Mouse (Mus musculus): ENCODE measurements around the gene Grin2d.

Gene Grin2d

DNA sequence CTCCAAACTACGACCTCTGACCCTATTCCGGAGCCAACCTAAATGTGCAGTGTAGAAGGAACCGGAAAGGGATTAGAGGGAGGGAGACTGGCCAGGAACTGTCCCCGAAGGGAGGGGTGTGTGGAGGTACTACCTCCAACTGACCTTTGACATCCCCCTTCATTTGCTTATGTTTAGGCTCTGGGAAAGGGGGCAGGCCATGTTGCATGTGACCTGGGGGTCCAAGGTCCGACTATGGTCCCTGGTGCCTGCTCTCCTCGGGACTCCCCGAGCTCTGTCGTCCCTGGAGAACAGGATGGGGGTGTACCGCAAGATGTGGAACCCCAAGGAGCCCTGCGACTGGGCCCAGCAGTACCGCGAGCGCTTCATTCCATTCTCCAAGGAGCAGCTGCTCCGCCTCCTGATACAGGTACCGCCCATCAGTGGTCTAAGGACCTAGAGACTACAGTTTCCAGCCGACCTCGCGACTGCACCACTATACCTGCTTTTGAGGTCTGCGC is 19.1 kb upstream of the Grin2d start:
- DNase-seq (ENCODE audit: low spot score), result peak; percentile 46

DNA sequence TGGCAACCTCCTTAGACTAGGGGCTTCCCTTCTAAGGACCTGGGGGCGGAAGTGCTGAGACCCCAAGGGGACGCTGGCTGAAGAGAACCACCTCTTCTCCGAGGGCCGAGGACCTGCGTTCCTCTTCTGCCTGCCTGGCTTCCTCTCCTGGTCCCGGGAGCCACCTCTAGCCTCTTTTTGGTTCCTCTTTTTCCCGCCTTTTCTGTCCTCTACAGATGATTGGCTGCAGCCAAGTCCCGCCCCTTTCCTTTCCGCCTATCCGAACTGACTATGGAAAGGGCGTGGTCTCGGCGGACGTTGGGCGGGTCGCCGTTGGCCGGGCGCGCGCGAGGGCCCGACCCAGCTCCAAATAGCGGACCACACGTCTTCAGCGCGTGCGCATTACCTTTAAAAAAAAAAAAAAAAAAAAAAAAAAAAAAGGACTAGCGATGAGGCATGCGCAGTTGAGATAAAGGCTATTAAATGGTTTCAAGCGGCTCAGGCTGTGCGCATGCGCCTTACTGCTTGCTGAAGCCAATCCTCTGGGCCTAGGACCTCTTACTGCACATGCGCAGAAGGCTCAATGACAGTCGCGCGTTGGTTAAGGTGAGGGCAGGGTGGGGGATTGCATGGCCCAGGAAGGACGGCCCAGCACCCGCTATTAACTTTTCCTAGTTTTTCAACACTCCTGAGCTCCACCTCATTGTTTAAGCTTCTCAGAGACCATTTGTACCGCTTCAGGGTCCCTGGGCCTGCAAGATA is 18.5 kb upstream of the Grin2d start, which contains the start of the genes Syngr4 and Tmem143:
Gene Syngr4, minus strand, starts transcription at position 198 of the 741 bp plus-strand sequence.
Gene Tmem143, plus strand, starts transcription at position 425 of the 741 bp plus-strand sequence.
- DNase-seq (ENCODE audit: low spot score), result peak; percentile 85

DNA sequence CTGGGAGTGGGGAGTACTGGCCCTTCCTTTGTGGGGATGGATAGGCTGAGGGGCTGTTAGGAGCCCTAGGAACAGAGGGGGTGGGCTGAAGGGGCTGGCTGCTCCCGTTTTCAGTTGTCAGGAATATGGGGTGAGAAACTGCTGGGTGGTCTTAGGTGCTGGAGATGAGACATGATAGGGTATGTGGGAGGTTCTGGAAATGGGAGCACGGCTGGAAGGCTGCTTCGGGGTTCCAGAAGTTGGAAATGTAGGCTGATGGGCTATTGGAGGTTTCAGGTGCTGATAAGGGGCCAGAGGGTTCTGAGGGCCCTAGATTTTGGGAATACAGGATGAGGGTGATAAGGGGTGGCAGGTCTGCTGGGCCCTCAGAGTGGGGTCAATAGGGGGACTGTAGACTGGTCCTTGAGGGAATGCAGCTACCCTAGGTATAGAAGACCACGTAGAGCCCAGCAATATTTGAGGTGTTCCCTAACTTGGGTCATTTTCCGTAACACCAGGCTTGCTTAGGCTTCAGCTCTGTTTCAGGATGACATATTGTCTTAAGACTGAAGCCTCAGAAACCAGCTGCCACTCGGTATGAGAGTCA is 17.8 kb upstream of the Grin2d start:
- DNase-seq (ENCODE audit: low spot score), result no peak

DNA sequence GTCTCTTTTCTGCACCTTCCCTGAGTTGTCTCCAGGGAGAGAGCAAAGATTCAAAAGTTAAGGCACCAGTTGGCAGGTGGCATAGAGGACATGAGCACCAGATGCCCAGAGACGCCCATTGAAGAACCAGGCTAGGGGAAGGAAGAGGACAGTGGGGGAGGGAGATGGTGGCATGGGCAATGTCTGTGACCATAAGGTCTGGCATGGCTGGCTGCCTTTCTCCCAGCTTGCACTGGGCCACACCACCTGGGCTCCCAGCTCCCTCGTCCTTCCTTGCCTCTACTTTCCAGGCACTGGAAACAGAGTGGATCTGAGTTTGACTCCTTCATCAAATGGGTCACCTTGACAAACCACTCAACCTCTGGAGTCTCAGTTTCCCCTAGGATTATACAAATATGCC is 14.5 kb upstream of the Grin2d start:
- DNase-seq (ENCODE audit: low spot score), result no peak

DNA sequence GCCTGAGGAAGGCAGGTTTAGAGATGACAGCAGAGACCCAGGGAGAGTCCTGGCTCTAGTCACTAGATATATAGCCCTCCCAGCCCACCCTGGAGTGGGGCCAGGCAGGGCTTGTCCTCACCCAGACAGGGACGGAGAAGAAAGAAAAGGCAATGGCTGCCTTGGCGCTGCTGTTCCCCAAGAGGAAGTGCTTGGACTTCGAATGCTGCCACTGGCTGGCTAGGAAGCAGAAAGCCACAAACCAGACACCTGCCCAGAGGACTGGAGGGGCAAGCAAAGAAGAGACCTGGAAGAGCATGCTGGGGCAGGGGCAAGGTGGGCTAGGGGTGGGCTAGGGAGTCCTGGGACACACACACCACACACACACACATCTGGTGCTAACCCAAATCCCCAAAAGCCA is 9.1 kb upstream of the Grin2d start:
- no peak for DNase-seq (ENCODE audit: low spot score)

DNA sequence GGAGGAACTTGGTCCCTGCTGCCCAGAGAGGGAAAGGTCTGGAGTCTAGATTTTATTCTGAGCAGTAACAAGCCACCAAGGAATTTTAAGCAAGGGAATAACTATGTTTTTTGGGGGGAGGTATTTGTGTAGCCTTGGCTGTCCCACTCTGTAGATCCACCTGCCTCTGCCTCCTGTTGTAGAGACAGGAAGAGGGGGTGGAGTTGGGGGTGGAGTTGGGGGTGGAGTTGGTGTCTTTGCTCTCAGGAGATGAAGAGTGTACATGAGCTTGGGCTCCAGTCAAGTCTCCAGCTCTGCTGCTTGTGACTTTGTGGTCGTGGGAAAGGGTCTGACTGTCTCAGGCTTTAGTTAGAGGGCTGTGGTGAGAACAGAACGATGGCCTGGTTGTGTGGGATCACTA is 2.8 kb upstream of the Grin2d start:
- no peak for DNase-seq (ENCODE audit: low spot score)

DNA sequence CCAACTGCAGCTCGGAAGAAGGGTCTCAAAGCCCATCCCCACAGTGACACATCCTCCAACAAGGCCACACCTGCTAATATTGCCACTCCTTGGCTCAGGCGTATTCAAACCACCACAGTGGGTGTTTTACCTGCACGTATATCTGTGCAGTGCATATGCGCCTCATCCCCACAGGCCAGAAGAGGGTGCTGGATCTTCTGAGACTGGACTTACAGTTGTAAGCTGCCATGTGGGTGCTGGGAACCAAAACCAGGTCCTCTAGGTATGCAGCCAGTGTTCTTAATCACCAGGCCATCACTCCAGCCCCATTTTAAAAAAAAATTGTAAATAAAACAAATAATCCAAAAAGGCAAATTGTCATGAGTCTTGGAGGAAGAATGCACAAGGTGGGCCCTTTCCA is 2.4 kb upstream of the Grin2d start:
- no peak for DNase-seq (ENCODE audit: low spot score)

DNA sequence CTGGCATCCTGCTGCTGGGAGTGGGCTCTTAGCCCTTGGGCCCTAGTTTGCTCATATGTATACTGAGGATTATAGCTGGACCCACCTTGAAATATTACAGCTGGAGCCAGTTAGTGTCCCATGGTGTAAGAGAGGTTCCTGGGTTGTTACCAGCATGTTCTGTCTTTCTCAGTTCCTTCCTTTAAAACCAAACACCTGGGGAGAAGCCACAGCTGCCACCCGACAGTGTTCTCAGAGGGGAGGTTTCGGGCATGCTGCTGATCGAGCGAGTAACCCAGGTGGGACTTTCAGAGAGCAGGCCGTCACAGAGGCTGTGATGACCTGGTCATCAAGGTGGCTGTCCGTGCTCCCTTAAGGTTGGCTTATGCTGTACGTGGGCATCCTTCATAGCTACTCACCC is 1.3 kb downstream of the Grin2d start:
- DNase-seq (ENCODE audit: low spot score), result no peak

DNA sequence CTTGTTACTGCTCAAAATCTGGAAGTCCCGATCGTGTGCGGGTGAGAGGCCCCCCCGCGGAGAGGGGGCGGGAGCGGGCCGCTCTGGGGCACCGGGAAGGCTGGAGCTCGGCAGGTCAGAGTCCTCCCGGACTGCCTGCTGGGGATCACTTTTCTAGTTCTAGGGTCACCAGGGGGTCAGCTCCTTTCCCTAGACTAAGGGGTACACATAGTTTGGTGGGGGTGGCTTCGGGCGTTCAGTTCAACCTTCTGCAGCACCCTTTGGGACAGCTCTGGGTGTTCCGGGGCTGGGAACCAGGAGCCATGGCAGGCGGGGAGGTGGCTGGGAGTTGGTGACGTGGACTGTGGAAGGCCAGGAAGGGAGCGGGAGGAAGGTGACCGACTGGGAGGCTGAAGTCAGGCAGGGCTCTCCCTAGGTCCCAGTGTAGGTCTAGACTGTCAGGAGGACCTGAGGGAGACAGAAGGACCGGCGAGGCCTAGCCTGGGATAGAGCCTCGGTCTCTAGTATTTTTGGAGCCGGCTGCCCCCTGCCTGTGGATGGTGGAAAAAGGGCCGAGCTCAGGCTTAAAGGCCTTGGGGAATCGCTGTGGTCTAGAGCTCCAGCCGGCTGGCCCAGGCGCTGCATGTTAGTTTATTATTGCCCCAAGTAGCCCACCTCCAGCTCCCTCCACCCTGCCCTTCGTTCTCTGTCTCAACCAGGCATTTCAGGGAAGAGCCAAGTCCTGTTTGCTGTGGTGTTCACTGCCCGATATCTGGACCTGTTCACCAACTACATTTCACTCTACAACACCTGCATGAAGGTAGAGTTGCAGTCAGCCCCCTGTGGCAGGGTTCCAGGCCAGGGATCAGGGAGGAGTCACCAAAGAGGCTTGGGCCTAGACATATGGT is 4.9 kb downstream of the Grin2d start:
- peak; percentile 49 for DNase-seq (ENCODE audit: low spot score)

DNA sequence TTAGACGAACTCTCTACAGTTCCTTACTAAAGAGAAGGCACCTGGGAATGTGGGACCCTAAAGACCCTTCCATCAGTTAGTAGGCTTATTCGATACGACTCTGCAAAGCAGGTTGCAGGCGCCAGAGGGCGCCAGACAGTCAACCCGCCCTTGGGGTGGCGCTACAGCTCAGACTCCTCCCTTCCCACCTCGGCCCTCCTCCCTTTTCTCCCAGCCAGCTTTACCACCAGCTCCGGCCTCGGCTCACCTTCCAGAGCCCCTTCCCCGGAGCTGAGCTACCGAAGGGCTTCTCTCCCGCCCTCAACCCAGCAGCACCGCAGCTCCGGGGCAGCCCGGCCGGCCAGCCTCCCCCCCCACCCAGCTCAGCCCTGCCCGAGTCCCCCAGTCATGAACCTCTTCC is 5.6 kb downstream of the Grin2d start, which contains the start of gene Kdelr1:
Gene Kdelr1, plus strand, starts transcription at position 149 of the 400 bp plus-strand sequence.
- peak; percentile 83 for DNase-seq (ENCODE audit: low spot score)

DNA sequence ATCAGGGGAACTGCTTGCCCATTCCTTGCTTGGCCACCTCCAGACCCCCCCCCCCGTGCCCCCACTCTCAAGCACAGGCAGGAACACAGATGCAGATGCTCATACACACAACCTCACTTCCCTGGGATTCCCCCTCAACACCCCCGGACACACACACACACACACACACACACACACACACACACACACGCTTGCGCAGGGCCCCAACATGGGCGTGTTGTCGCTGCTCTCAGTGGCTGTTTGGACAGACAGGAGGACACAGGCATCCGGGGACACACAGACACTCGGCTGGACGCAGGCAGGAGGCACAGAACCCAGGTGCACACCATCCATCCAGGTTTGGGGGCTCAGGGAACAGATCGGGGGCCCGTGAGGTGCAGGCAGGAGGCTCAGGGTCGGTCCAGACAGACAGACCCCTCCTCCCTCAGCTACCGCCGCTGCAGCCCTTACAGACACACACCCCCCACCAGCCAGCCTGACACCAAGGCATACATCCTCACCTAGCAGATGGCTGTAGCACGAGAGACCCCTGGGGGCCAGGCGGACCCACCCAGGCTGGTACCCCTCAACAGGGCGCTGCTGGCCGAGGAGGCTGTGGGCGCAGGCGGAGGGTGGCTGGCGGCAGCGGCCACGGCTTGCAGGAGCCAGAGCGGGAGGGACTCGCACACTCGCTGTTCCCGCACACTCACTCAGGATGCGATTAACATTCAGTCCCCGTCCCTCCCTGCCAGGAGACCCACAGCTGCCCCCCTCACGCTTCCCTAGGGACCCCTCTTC is 7.7 kb downstream of the Grin2d start:
- DNase-seq (ENCODE audit: low spot score), result no peak

DNA sequence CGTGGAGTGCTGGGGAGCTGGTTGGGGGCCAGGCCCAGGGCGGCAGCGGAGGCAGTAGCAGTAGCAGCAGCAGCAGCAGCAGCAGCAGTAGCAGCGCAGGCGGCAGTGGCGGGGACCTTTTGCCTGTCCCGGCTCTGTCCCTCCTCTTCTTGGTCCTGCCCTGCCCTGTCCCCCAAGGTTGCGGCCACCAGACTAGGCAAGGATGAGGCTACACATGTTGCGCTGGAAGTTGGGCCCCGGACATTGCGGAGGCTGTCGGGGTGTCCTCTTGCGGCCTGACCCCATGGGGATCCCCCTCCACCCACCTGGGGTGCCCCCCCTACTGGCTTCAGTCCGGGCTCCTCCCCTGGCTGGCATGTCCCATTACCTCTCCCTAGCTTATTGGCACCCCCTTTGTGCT is 8.4 kb downstream of the Grin2d start:
- DNase-seq (ENCODE audit: low spot score), result no peak

DNA sequence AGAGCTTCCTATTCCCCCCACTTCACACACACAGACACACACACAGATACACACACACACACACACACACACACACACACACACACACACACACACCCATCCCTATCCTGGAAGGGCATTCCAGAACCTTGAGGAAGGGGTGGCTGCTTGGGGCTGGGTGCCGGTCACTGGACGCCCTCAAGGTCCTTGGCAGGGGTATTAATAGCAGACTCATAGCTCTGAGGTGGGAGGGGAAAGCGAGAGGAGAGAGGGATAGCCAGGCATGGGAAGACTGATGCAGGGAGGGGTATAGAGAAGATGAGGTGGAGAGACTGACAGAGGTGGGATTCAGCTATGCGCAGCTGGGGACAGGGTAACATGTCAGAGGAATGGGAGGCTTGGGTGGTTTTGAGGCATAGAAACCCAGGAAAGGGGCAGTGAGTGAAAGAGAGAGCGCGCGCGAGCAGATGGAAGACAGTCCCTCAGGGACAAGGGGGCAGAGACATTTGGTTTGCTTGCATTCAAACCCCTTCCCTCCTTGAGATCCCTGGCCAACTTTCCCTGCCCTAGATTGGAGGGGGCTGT is 9.0 kb downstream of the Grin2d start:
- no peak for DNase-seq (ENCODE audit: low spot score)

DNA sequence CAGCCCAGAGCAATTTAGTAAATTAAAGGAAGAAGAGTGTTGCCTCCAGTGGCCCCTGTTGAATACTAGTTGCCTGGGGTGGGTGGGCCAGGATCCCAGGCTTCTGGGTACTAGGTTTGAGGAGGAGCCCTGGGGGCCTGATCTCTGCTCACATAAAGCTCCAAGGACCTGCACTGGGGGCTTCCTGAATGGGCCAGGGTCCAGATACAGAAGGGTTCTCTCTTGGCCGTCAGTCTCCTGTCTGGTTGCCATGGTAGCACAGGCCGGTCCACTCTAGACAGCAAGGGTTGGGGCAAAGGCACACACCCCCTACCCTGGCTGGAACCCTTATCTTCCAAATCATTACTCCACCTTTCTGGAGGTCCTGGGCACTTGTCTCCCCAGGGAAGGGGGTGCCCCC is 10.3 kb downstream of the Grin2d start:
- no peak for DNase-seq (ENCODE audit: low spot score)

DNA sequence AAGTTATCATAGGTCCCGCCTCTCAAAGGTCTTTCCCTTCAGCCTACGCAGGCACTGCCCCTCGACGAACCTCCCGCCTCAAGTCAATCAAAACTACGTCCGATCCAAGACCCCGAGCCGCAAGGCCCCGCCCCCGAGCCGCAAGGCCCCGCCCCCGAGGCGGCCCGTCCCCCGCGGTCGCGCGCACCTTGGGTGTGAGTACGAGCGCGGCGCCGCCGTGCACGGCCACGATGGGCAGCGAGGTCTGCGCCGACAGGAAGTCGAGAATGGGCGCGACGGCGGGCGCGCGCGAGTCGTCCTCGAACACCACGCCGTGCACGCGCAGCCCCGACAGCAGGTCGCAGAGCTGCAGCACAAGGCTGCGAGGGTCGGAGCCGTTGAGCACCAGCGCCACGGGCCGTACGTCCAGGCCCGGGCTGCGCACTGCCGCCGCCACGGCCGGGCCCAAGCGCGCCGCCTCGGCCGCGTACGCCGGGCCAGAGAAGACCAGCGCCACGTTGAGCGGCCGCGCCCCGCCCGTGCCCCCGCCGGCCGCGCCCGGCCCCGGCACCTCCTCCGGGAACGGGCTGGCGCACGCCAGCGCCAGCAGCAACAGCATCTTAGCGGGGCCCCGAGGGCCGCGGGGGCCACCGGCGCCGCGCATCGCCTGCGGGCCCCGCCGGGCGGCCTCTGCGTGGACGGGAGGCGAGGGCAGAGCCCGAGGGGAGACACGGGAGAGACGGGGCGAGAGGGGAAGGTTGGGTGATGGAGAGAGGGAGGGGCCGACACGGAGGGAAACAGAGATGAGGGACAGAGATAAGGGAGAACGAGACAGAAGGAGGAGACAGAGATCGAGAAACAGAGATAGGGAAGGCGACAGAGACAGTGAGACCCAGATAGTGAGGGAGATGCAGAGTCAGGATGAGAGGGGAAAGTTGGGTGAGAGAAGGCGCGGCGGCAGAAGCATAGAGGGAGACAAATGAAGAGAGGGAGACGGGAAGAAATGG is 12.0 kb downstream of the Grin2d start:
- peak; percentile 87 for DNase-seq (ENCODE audit: low spot score)

DNA sequence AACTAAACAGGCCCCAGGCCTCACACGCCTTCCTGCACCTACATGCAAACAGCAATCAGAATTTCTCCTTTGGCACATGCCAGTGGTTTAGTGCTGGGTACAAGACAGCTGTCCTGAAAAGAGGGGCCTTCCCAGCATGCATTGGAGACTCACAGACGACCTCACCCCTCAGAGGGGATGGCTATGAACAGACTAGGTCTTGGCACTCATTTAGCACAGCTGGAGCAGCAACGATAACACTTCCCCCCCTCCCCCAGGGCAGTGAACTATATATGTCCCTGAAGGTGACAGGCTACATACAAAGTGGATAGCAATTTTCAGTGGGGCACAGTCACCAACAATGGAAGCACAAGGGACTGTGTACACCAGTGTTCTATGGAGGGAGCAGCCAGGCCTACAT is 13.7 kb downstream of the Grin2d start:
- DNase-seq (ENCODE audit: low spot score), result no peak

DNA sequence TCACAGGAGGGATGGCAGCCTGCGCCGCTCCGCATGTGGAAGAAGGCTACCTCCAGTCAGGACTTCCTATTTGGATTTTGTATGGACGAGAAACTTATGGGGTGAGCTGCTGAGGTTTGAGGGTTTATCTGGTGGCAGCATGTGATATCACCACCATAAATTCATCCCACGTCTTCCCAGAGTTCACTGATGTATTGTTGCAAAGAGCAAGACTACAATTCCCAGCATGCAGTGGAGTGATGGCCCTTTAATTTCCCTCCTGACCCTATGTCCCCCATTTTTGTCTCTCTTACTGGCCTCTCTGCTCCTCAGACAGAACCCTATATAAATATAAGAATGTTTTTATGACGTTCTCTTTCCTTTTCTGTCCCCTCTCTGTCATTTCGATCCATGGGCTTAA is 15.4 kb downstream of the Grin2d start:
- no peak for DNase-seq (ENCODE audit: low spot score)

DNA sequence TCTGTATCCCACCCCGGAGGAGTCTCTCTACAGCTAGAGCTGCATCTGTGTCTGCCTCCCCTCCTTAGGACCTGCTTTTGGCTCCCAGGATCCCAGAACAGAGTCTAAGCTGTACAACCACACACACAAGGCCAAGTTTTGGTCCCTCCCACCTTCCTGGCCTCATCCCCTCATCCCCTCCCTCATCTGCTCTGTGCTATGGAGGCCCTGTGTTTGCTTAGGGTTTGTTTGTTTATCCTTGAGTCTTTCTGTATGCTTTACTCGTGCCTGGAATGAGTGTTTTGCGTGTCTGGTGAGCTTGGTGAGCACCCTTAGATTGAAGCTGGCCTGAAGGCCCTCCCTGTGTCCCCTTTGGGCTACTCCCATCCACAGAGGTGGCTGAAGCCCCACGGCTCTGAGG is 19.2 kb downstream of the Grin2d start:
- DNase-seq (ENCODE audit: low spot score), result no peak

DNA sequence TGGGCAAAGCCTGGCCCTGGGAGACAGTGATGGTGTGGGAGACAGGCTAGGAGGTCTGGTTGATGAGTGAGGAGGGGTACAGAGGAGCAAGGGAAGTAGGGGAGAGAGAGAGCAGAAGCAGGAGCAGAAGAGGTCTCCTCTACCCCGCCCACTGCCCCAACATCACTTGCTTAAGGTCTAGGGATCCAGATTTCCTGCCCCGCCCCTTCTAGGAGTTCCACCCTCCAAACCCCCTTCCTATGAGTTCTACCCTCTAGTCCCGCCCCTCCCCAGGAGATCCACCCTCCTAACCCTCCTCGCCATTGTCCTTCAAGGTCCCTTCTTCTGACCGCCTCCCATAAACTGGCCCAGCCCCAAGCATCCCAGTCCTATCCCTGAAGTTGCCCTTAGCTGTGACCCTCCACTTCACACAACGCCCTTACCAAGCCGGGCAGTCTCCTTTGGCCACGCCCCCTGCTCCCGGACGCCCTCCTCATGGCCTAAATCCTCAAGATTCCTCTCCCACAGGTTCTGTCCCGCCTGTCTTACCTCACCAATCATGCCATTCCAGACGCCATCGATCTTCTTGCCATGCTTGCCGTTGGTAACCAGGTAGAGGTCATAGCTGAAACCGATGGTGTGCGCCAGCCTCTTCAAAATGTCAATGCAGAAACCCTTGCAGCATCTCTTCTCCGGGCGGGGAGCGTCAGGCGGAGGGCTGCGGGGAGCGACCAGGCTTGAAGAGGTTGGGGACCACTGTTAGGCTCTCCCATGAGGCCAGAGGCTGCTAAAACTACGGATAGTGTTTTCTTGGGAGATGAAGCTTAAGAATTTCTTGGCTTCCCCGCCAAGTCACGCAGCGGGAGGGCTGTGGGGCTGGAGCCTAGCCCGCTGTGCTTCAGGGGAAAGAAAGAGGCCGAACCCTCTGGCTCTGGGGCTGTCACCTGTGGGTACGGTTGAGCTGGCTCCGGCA is 21.0 kb downstream of the Grin2d start:
- DNase-seq (ENCODE audit: low spot score), result no peak

All from ovary, postnatal 10 days (tissue).